Mouse (Mus musculus): ENCODE data around the gene Sh2d6.

Gene Sh2d6

DNA sequence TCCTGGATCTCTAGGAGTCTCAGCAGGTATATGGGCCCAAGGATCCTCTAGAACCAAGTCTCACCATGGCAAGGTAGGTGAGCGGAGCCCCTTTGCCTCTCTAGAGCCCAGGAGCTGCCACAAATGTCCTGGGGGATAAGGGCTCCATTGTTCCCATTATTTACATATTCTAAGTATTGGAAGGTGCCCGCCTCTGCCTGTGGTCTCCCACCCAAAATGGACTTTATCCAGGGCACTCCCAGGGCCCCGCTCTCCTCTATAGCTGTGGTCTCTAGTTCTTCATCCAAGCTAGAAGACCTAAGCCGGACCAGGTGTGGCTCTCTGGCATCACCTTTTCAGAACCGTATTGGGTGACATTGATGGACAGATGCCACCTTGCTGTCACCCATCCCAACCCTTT, at the start of gene Sh2d6:
Sh2d6 (minus strand) TSS at position 101 of the 400 bp plus-strand sequence.
- DNase-seq (ENCODE audit: low spot score) = no peak

DNA sequence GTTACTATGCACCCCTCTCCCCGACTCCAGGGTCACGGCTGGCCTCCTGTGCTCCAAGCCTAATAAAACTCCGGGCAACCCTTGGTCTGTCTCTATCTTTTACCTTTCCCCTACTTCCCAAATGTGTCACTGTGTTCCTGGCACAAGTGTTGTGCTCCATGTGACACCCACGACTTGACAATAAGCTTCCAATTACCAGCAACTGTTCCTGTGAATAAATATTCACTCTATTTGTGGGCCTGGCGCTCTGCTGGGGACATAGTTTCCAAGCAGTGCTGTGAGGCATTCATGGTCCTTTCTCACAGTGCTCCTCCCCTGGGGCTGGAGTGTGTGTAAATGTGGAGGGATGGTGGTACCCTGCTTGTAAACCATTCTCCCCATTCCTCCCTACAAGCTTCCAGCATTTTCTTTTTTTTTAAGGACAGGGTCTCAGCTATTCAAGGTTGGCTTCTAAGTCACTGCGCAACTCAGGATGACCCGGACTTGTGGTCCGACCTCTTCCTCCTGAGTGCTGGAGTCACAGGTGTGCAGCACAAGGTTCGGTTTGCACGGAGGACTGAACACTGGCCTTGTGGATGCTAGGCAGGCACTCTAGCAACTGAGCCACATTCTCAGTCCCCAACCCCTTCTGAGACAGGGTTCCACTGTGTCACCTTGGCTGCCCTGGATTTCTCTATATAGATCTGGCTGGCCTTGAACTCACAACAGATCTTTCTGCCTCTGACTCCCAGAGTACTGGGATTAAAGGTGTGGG, 49.3 kb upstream of the Sh2d6 start:
- DNase-seq (ENCODE audit: low spot score) = no peak

DNA sequence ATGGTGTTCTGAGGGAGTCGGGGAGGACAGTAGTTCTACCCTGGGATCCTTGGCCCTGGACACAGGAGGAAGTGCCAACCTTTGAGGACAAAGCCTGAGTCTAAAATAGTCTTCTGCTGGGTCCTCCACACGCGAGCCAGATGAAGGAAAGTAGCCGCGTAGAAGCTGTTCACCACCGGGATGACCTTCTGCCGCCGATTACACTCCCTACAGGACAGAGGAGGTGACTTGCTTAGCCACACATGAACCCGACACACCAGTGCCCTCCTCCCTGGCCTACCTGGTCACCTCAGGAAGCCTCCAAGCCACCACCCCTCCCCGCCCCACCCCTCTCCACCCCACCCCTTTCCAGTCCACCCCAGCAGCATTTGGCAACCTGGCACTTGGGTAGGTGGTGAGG, 47.2 kb upstream of the Sh2d6 start:
- no peak for DNase-seq (ENCODE audit: low spot score)

DNA sequence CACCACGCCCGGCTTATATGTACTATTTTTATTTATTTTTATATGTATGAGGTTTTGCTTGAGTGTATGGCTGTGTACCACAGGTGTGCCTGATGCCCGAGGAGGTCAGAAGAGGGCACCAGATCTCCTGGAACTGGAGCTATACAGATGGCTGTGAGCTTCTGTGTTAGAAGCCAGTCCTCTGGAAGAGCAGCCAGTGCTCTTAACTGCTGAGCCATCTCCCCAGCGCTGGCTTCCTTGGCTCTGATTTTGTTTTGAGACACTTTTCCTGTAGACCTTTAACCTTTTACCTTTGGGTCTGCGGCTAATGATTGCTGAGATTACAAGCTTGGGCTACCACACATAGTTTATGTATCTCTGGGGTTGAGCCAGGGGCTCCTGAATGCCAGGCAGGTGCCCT, 46.0 kb upstream of the Sh2d6 start:
- DNase-seq (ENCODE audit: low spot score) = no peak

DNA sequence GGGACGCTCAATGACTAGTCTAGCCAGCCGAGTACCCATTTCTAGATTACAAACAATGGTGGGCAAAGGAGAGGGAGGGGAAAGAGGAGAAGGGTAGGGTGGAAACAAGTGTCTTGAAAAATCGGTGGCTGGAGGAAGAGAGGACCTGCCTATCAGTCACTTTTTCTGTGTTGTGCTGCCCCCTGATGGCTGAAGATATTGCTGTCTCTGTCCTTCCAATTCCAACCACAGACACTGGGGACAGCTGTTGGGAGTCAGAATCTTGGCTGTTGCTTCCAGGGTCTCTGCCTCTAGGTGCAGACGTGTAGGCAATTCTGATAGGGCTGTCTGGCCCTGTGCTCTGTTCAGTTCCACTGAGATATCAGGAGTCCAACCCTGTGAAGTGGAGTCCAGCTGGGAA, 44.5 kb upstream of the Sh2d6 start:
- peak; percentile 80 for DNase-seq (ENCODE audit: low spot score)

GRCm38 (mm10) chr6:72565506-72565905, 44.0 kb upstream of the Sh2d6 start:
- no peak for DNase-seq (ENCODE audit: low spot score)

- DNase-seq (ENCODE audit: low spot score) = no peak
Measured at GRCm38 (mm10) chr6:72562894-72563293, 41.4 kb upstream of the Sh2d6 start.

DNA sequence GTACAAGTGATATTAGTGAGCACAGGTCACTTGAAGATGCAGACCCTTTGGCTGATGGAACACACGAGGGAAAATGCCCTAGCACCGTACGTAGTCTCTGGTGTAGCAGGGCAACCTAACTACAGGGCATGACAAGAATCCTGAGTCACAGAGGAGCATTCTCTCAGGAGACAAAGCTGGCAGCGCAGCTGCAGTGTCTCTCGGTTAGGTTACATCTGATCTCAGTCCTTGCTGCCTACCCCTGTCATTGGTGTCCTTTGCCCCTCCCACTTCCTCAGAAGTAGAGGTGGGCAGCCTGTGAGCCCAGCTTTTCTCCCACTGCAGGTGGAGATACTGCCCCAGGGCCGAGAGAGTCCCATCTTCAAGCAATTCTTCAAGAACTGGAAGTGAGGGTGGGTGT, 41.0 kb upstream of the Sh2d6 start:
- no peak for DNase-seq (ENCODE audit: low spot score)

- DNase-seq (ENCODE audit: low spot score) = no peak
Measured at GRCm38 (mm10) chr6:72560801-72561200, 39.3 kb upstream of the Sh2d6 start.

DNA sequence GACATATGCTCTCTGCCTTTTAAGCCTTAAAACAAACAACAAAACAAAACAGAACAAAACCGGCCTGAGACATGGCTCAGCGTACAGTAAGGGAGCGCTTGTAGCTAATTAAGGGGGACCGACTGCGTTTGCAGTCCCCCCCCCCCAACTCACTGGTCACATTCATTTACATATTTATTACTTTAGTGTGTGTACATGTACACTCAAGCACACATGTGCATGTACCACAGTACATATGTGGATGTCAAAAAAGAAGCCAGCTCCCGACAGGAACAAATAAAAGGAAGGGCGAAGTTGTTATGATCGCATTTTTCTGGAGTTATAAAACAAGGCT, 31.5 kb upstream of the Sh2d6 start:
- no peak for DNase-seq (ENCODE audit: low spot score)

DNA sequence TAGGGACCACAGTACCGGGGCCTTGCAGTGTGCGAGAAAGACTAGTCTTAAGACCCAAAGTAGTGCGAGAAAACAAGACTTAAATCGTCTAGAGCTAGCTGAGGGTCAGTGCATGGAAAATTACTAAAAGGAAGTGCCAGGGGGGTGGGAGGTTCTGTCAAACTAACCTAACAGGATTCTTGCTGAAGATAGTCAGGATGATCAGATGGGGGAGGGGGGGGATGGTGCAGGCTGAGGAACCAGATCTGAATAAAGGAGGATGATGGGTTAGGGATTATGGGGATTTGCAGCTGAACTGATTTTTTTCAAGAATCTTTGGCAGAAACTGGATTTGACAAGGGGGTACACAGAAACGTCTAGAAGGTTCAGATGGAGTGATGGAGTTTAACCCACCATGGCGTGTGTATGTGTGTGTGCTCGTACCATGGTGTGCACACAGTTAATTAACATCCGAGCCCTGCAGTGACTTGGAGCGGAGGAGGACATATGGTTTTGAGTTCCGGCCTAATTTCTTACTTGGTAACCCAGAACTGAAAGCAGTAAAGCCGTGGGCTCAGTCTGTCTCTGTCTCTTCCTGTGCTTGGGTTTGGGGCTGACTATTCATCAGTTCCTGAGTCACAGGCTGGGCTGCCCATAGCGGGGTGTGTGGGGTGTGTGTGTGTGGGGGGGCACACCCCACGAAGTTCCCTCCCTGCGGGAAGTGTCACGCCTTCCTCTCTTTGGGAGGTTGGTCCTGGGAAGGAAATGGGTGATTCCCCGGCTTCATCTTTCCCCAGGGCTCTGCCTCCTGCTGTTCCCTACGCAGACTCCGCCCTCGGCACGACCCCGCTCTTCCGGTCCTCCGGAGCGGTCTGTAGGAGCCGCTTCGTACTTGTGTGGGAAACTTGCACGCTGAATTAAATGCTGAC, 30.9 kb upstream of the Sh2d6 start:
- peak; percentile 74 for DNase-seq (ENCODE audit: low spot score)

DNA sequence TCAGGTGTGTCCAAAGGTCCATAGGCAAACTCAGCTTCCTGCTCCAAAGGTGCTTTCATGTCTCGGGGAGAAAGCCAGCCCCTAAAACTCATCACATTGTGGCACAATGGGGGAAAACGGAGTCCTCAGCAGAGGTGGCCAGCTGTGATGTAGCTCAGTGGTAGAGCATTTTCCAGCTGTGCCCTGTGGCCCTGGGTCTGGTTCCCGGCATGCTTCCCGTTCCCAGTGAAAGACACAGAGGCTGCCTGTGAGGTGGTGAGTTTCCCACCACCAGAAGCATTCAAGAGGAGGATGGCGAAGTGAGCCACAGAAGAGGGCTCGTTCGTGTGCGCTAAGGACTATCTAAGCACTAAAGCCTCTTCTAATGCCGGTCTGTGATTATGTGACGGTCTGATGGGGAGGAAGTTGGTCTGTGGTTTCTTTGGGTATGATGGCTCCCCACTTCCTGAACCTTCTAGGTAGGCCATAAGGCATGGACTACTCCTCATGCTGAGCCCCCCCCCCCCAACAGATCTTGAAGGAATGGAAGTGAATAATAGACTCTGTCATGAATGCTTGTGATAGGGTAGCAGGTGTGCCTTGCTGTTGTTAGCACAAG, 29.1 kb upstream of the Sh2d6 start:
- peak; percentile 60 for DNase-seq (ENCODE audit: low spot score)

DNA sequence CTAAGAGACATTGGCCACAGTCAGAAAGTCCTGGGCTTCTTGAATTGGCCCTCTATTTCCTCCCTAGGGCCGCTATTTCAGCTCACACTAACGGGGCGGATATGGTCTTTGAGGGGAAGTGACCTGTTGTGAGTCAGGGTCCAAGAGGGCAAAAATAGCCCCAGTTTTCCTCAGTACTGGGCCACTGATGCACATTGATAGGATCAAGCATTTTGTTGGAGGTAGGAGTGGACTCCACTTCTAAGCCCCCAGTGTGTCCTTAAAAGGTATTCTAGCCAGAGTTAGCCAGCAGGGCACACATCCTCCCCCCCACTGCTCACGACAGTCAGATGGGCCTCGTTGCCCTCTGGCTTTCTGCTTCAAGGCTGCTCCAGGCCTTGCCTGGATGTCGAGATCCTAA, 28.5 kb upstream of the Sh2d6 start:
- DNase-seq (ENCODE audit: low spot score) = no peak

DNA sequence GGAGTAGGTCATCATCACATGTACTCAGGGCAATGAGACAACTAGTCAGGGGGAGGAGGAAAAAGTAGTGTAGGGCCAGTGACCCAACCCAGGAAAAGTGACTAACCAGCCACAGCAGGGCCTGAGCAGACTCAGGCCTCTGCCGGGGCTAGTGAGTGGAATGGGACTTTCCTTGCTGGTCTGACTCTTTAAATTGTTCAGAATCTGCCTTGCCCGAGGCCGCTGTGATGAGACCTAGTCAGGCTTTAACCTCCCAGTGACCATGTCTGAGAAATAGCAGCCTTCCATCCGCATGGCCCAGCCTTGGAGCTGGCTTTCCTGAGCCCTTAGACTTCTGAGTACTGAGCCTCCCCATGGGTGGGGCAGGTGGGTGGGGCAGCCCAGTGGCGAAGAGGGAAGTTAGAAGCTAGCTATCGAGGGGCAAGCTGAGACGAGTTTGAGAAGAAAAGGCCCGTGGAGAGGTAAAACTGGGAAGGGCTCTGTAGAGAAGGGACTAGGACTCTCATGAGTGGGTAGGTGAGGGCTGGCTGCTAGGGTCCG, 27.6 kb upstream of the Sh2d6 start:
- DNase-seq (ENCODE audit: low spot score) = no peak

DNA sequence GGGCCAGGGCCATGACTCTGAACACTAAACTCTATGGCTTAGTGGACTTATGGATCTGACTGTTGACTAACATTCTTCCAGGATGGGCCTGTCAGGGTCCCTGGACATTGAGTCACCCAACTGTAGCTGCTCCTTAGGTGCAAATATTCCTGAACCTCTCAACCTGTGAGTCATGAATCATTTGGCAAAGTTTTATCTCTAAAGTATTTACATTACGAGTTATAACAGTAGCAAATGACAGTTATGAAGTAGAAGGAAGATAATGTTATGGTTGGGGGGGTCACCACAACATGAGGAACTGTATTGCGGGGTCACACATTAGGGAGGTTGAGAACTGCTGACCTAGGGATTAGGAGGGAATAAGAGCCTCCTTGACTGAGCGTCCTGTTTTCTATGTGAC, 26.4 kb upstream of the Sh2d6 start:
- no peak for DNase-seq (ENCODE audit: low spot score)

DNA sequence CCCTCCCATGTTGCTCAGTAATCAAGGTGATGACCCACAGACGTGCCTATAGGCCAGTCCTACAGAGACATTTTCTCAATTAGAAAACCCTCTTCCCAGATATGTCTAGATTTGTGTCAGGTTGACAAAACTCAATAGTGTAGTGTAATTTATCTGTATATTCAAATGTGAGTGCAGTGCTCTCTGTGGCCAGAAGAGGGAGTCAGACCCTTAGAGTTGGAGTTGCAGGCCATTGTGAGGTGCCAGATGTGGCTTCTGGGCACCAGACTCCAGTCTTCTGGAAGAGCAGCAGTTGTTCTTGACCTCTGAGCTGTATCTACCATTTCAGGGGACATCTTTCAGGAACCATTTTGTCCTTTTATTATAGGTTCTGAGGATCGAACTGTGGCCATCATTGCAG, 25.6 kb upstream of the Sh2d6 start:
- no peak for DNase-seq (ENCODE audit: low spot score)

DNA sequence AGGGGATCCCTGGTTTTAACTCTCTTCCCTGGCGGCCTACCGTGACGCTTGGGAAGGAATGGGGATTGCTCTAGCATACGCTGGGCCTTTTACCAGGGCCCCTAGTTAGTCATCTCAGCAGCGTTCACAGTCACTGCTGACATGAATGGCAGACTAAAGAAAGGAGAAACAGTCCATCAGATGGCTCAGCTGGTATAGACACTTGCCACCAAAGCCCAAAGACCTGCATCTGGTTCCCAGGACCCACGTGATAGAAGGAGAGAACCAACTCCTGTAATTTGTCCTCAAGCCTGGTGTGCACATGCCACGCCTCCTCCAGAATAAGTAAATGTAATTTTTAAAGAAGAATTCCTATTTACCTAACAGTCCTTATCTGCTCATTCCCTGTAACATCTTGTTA, 23.9 kb upstream of the Sh2d6 start:
- no peak for DNase-seq (ENCODE audit: low spot score)

- DNase-seq (ENCODE audit: low spot score) = peak; percentile 68
Measured at GRCm38 (mm10) chr6:72544283-72544987, 22.9 kb upstream of the Sh2d6 start, which contains the start of gene Capg. Gene Capg (plus strand): TSS chr6:72544391.

GRCm38 (mm10) chr6:72543265-72543850, 21.9 kb upstream of the Sh2d6 start:
- no peak for DNase-seq (ENCODE audit: low spot score)

- peak; percentile 89 for DNase-seq (ENCODE audit: low spot score)
Measured at GRCm38 (mm10) chr6:72538562-72539031, 17.1 kb upstream of the Sh2d6 start.

DNA sequence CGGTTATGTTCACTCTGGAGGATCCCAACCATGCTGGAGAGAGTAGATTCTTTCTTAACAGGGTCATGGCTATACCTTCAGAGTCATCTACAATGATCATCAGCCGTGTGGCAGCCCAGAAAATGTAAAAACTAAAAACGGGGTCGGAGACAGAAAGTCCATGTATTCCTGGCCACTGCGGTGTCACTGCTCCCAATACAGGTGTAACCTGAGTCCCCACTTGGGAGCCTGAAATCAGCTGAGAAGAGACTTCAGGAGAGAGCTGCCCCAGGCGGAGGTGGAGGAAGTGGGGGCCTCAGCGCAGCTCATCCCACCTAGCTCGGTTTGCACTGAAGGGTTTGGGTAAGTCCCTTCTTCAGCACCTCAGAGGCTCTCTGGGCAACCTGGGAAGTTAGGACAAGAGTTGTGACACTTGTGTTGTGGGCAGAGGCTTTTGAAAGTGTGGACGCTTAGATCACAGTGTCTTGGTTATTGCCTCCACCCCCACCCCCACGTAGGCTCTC, 16.5 kb upstream of the Sh2d6 start:
- DNase-seq (ENCODE audit: low spot score) = no peak

All from T-cell, adult 2 months (primary cell).